Mouse (Mus musculus) stomach, embryonic 16.5 days (tissue): Measurements from ENCODE around the gene Gm1673. TPM values are rescaled to one million over a fixed set of nuclear protein-coding genes. Genes with fewer than 3 reads are reported as not detected.

Source experiments
- ATAC-seq: fragments of 200-750 bp; cut with Nextera tagmentation; 2 replicates; pipeline ENCODE4 v1.8.0; 2017; ENCODE audit warnings: moderate number of reproducible peaks, moderate TSS enrichment; ENCODE audit not compliant: insufficient read depth, low FRiP score
- H3K27ac ChIP-seq: fragments of 300-500 bp; sonication (generic); 2 replicates; pipeline ENCODE4 v1.5.1; 2014; ENCODE audit warnings: low read length
- H3K27me3 ChIP-seq: fragments of 300-500 bp; sonication (generic); 2 replicates; pipeline ENCODE4 v1.6.1; 2014; ENCODE audit warnings: low read length, control low read depth, mixed read lengths; ENCODE audit not compliant: control insufficient read depth, insufficient read depth
- H3K36me3 ChIP-seq: fragments of 300-500 bp; sonication (generic); 2 replicates; pipeline ENCODE4 v1.6.1; 2014; ENCODE audit warnings: low read length; ENCODE audit not compliant: control insufficient read depth, insufficient read depth
- H3K4me1 ChIP-seq: fragments of 300-500 bp; sonication (generic); 2 replicates; pipeline ENCODE4 v1.6.1; 2014; ENCODE audit warnings: low read length, control low read depth, mixed read lengths; ENCODE audit not compliant: control insufficient read depth, insufficient read depth
- H3K4me2 ChIP-seq: fragments of 300-500 bp; sonication (generic); 2 replicates; pipeline ENCODE4 v1.6.1; 2014; ENCODE audit warnings: low read depth, low read length, mixed read lengths
- H3K4me3 ChIP-seq: fragments of 300-500 bp; sonication (generic); replicated peaks from 2 replicates; pipeline ENCODE4 v1.5.1; 2014; ENCODE audit warnings: mild to moderate bottlenecking, low read length
- H3K9ac ChIP-seq: fragments of 300-500 bp; sonication (generic); 2 replicates; pipeline ENCODE4 v1.6.1; 2014; ENCODE audit warnings: low read length
- H3K9me3 ChIP-seq: fragments of 300-500 bp; sonication (generic); replicated peaks from 2 replicates; pipeline ENCODE4 v1.6.1; 2016; ENCODE audit warnings: low read length, control low read depth; ENCODE audit not compliant: control insufficient read depth
- WGBS: fragments of 180-500 bp; shearing (Covaris S2); extraction: QIAGEN DNeasy Blood & Tissue Kit; methylation state at CpG from one replicate; pipeline ENCODE4 v1.1.7; 2014; 5-methylcytosine and 5-hydroxymethylcytosine counted together
- polyA plus RNA-seq: library from polyadenylated mRNA; unstranded; fragments of >200 nt; fragmentation: Nextera tagmentation; extraction: Ambion mirVana; gene quantifications from 2 replicates; pipeline ENCODE4 v1.2.1, GENCODE M21; 2015

The Gm1673 gene
- polyA plus RNA-seq, 1 experiment from 2014 or later, result 63.2 TPM

DNA sequence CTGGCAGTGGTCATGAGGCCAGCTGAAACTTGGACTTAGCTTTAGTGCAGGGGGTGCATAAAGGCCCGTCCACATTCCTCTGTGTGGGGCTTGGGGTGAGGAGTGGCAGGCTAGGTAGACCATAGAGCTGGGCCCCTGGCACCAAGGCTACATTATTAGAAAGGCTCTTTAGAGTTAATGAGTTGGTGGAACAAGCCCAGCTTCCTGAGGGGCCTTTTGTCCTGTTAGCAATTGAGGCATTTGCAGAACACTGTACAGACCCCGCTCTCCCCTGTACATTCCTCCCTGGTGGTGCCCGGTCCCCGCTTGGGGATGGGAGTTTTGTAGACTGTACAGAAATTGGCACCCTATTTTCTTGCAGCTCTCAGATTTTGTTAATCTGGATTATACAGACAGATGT, 19.4 kb downstream of the Gm1673 start:
- Histone ChIP-seq H3K4me3 (no peak overlapping the region), H3K9ac (no peak overlapping the region), H3K27ac (no peak overlapping the region), H3K27me3 (peaks cover 15% of the 10 kb centered on the region), H3K9me3 (no peaks in the 10 kb centered on the region), H3K4me2 (no peak overlapping the region), H3K4me1 (no peaks in the 10 kb centered on the region), H3K36me3 (no peaks in the 10 kb centered on the region)
- ATAC-seq, result no peak
- 83% methylated on average over 4 of the region's 4 CpGs for WGBS

DNA sequence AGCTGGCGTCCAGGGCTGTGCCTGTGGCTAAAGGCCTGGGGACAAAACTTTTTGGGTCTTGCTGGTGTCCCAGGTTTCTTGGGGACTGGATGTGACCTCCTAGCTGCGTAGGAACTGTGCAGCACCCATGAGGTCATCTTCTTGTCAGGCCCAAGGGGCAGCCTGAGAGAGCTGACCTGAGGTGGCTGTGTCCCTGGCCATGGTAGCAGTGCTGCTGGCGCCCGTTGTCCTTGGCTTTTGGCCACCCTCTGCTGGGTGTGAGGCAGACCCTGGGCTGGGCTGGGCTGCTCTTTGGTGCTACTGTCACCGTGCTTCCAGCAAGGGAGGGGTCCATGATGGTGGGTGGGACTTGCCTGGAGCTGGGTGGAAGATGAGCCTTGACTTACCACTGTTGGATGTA, 21.4 kb downstream of the Gm1673 start:
- H3K4me3 ChIP-seq, result no peak overlapping the region
- no peaks in the 10 kb centered on the region for H3K36me3 ChIP-seq
- no peak overlapping the region for H3K27ac ChIP-seq
- 79% methylated on average over 5 of the region's 5 CpGs for WGBS
- H3K4me1 ChIP-seq, result no peaks in the 10 kb centered on the region
- no peak overlapping the region for H3K9ac ChIP-seq
- H3K4me2 ChIP-seq, result no peak overlapping the region
- H3K27me3 ChIP-seq, result peaks cover 2% of the 10 kb centered on the region; the same call in 1 of the 2 replicates
- no peaks in the 10 kb centered on the region for H3K9me3 ChIP-seq
- no peak for ATAC-seq

DNA sequence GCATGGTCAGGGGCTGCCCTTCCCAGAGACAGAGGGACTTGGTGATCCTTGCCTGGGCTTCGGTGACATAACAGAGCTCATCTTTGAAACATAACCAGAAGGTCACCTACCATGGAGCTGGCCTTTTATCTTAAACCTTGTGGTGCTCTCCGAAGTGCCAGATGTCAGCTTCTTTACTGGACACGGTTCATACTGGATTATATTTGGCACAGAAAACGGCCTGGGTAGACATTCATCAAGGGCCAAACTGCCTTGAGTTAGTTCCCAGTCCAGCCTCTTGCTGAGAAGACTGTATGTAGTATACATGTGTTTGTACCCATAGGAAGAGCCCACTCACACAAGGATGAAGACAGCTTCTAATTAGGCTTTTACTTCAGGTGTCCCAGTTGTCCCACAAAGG, 23.6 kb downstream of the Gm1673 start:
- H3K27ac ChIP-seq, result no peak overlapping the region
- no peaks in the 10 kb centered on the region for H3K9me3 ChIP-seq
- no peak overlapping the region for H3K9ac ChIP-seq
- no peak overlapping the region for H3K4me3 ChIP-seq
- H3K4me1 ChIP-seq, result no peaks in the 10 kb centered on the region
- ATAC-seq, result no peak
- 78% methylated on average over 4 of the region's 4 CpGs for WGBS
- H3K27me3 ChIP-seq, result no peaks in the 10 kb centered on the region
- no peaks in the 10 kb centered on the region for H3K36me3 ChIP-seq
- H3K4me2 ChIP-seq, result no peak overlapping the region

GRCm38 (mm10) chr5:34007392-34007941, 24.2 kb downstream of the Gm1673 start:
- WGBS, result 82% methylated on average over 4 of the region's 4 CpGs

GRCm38 (mm10) chr5:34014652-34015051, 31.4 kb downstream of the Gm1673 start:
- no peaks in the 10 kb centered on the region for H3K4me1 ChIP-seq
- no peak overlapping the region for H3K27ac ChIP-seq
- H3K27me3 ChIP-seq, result no peaks in the 10 kb centered on the region
- 58% methylated on average over 1 of the region's 1 CpGs for WGBS
- no peaks in the 10 kb centered on the region for H3K9me3 ChIP-seq
- no peak overlapping the region for H3K4me3 ChIP-seq
- no peak for ATAC-seq
- no peak overlapping the region for H3K9ac ChIP-seq
- H3K4me2 ChIP-seq, result no peak overlapping the region
- H3K36me3 ChIP-seq, result no peaks in the 10 kb centered on the region

More at GRCm38 (mm10) chr5:34007392-34007941, 24.2 kb downstream of the Gm1673 start:
- H3K4me2 ChIP-seq, result no peak overlapping the region
- no peaks in the 10 kb centered on the region for H3K4me1 ChIP-seq
- H3K27ac ChIP-seq, result no peak overlapping the region
- no peaks in the 10 kb centered on the region for H3K27me3 ChIP-seq
- no peaks in the 10 kb centered on the region for H3K36me3 ChIP-seq
- ATAC-seq, result no peak
- H3K4me3 ChIP-seq, result no peak overlapping the region
- H3K9ac ChIP-seq, result no peak overlapping the region
- H3K9me3 ChIP-seq, result no peaks in the 10 kb centered on the region

DNA sequence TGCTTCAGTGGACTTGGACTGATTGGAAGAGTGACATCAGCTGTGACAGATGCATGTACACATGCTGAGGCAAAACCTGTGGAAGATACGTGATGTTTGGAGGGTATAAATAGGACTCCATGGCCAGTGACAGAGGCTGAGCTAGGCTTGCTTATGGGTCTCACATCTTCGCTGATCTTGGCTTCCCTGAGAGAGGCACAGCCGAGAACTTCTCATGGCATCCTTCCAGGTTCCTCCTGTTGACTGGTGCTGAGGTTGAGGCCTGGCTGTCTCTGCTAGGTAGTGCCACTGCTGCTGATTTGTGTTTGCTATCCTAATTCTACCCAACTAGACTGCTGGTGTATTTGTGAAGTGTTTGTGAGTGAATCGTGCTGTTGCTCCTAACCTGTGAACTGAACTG, 35.7 kb downstream of the Gm1673 start:
- 72% methylated on average over 4 of the region's 4 CpGs for WGBS
- Histone ChIP-seq H3K36me3 (no peaks in the 10 kb centered on the region), H3K9me3 (no peaks in the 10 kb centered on the region), H3K27me3 (no peaks in the 10 kb centered on the region), H3K4me3 (no peak overlapping the region), H3K27ac (no peak overlapping the region), H3K4me2 (no peak overlapping the region), H3K9ac (no peak overlapping the region), H3K4me1 (no peaks in the 10 kb centered on the region)
- no peak for ATAC-seq

- Histone ChIP-seq H3K4me1 (no peaks in the 10 kb centered on the region), H3K4me3 (no peak overlapping the region), H3K27ac (no peak overlapping the region), H3K27me3 (no peaks in the 10 kb centered on the region), H3K4me2 (no peak overlapping the region), H3K9ac (no peak overlapping the region), H3K9me3 (no peaks in the 10 kb centered on the region), H3K36me3 (no peaks in the 10 kb centered on the region)
- no peak for ATAC-seq
- WGBS, result 67% methylated on average over 4 of the region's 4 CpGs
Observed at GRCm38 (mm10) chr5:34030101-34030500, 46.9 kb downstream of the Gm1673 start.

- WGBS, result 69% methylated on average over 6 of the region's 6 CpGs
- no peaks in the 10 kb centered on the region for H3K4me1 ChIP-seq
- no peak overlapping the region for H3K4me2 ChIP-seq
- no peaks in the 10 kb centered on the region for H3K36me3 ChIP-seq
- H3K9me3 ChIP-seq, result no peaks in the 10 kb centered on the region
- no peaks in the 10 kb centered on the region for H3K27me3 ChIP-seq
- no peak overlapping the region for H3K27ac ChIP-seq
- ATAC-seq, result no peak
- H3K4me3 ChIP-seq, result no peak overlapping the region
- no peak overlapping the region for H3K9ac ChIP-seq
Observed at GRCm38 (mm10) chr5:34031022-34031421, 47.8 kb downstream of the Gm1673 start.

- Histone ChIP-seq H3K4me2 (no peak overlapping the region), H3K27ac (no peak overlapping the region), H3K36me3 (no peaks in the 10 kb centered on the region), H3K9ac (no peak overlapping the region), H3K4me3 (no peak overlapping the region), H3K4me1 (no peaks in the 10 kb centered on the region), H3K27me3 (no peaks in the 10 kb centered on the region), H3K9me3 (no peaks in the 10 kb centered on the region)
- no peak for ATAC-seq
- 49% methylated on average over 3 of the region's 3 CpGs for WGBS
Observed at GRCm38 (mm10) chr5:34032520-34032919, 49.3 kb downstream of the Gm1673 start.
